Comparison of ENCODE assay signal across 8 mouse cellular contexts in genomic region chr16:32430474-32431046, GRCm38 (mm10). TPM values are rescaled to one million over a fixed set of nuclear protein-coding genes. Genes with fewer than 3 reads are reported as not detected.
A peak's percentile ranks its signal among the peaks of the same experiment; 100 is the strongest.
DNase-seq lines count a peak whose midpoint lies in the region; ATAC-seq lines count a peak whose summit lies in the region.

Gene Pcyt1a, plus strand, starts transcription at chr16:32430921.

- peak within 1 kb of the TSS; percentile 94 for H3K27ac ChIP-seq in hindbrain, embryonic 12.5 days

- no peaks in the 10 kb centered on the region for H3K9me3 ChIP-seq in hindbrain, embryonic 12.5 days (replicated peaks)

- WGBS in hindbrain, embryonic 12.5 days = under 1% methylated on average over 54 of the region's 54 CpGs

- DNase-seq in R1 (ENCODE audit: low read depth, low spot score) = peak; percentile 95
- DNase-seq in cerebellum, postnatal 14 days = peak; percentile 93
- DNase-seq in frontal cortex, postnatal 14 days (ENCODE audit: low spot score in 2 of 2) = peak; percentile 81 to 85
- peak; percentile 88 to 94 for DNase-seq in layer of hippocampus, postnatal 14 days (ENCODE audit: low spot score in 2 of 2)
- DNase-seq in lung, postnatal 10 days = peak; percentile 94
- peak; percentile 84 for DNase-seq in ovary, postnatal 14 days (ENCODE audit: low spot score)
- DNase-seq in thymus, postnatal 10 days (ENCODE audit: low spot score in 2 of 2) = peak; percentile 70 to 78

- ATAC-seq in hindbrain, embryonic 12.5 days (ENCODE audit: low FRiP score) = peak; percentile 99

- H3K27me3 ChIP-seq in hindbrain, embryonic 12.5 days = no peaks in the 10 kb centered on the region

- H3K4me3 ChIP-seq in hindbrain, embryonic 12.5 days = peak within 1 kb of the TSS; percentile 83

- peak within 1 kb of the TSS; percentile 82 for H3K9ac ChIP-seq in hindbrain, embryonic 12.5 days

- no peaks in the 10 kb centered on the region for H3K36me3 ChIP-seq in hindbrain, embryonic 12.5 days

- H3K4me1 ChIP-seq in hindbrain, embryonic 12.5 days = peaks cover 11% of the 10 kb centered on the region

- peak within 1 kb of the TSS; percentile 92 for H3K4me2 ChIP-seq in hindbrain, embryonic 12.5 days (replicated peaks)

RNA-seq across cellular contexts. Expression of gene Pcyt1a, which starts in this region (rescaled TPM):
- 47.5 and 48.6 TPM in 2 replicates for polyA plus RNA-seq in hindbrain, embryonic 12.5 days (2016; fragmentation: Nextera tagmentation; extraction: Ambion mirVana)
- 10 to 100 TPM; 43.6 to 46.5 TPM for total RNA-seq in layer of hippocampus, postnatal 14 days (2021)

Comparison
In these comparisons a context has a peak if more than half of its experiments do, and no peak if none do; other contexts are left out.
1. Peak in every context shown above with its lines: DNase-seq, ATAC-seq, H3K4me3 ChIP-seq and H3K27ac ChIP-seq.